Comparison of ENCODE assay signal across 15 mouse cellular contexts in genomic region chr3:146399203-146399602, GRCm38 (mm10).
"Had no signal": no experiment of that assay in that cellular context is flagged by ENCODE, and none has a peak within 500 bp of the region (broad histone marks: within the 10 kb centered on the region; RNA-seq: fewer than 3 reads in every experiment).

No protein-coding gene starts in this region.

- DNase-seq: kidney, adult 2 months; kidney, postnatal 14 days; lung, postnatal 14 days; thymus, adult 18-20 months; thymus, postnatal 25 days had no signal

- H3K27ac ChIP-seq: kidney, embryonic 15.5 days; limb, embryonic 15.5 days; liver, embryonic 12.5 days; lung, embryonic 15.5 days; macrophage; midbrain, embryonic 15.5 days; neural tube, embryonic 12.5 days had no signal

- H3K4me3 ChIP-seq: kidney, embryonic 15.5 days; limb, embryonic 15.5 days; liver, embryonic 12.5 days; lung, embryonic 15.5 days; megakaryocyte, embryonic 14.5 days; midbrain, embryonic 15.5 days; neural tube, embryonic 12.5 days had no signal

- ATAC-seq: intestine, embryonic 16.5 days; liver, embryonic 12.5 days; midbrain, embryonic 15.5 days had no signal

- H3K9me3 ChIP-seq: limb, embryonic 15.5 days; liver, embryonic 12.5 days; lung, embryonic 15.5 days; midbrain, embryonic 15.5 days had no signal

- H3K27me3 ChIP-seq: kidney, embryonic 15.5 days; limb, embryonic 15.5 days; liver, embryonic 12.5 days; lung, embryonic 15.5 days; midbrain, embryonic 15.5 days; neural tube, embryonic 12.5 days had no signal

- H3K36me3 ChIP-seq: kidney, embryonic 15.5 days; limb, embryonic 15.5 days; liver, embryonic 12.5 days; lung, embryonic 15.5 days; midbrain, embryonic 15.5 days; neural tube, embryonic 12.5 days had no signal

- H3K9ac ChIP-seq: kidney, embryonic 15.5 days; limb, embryonic 15.5 days; liver, embryonic 12.5 days; lung, embryonic 15.5 days; midbrain, embryonic 15.5 days; neural tube, embryonic 12.5 days had no signal

- H3K4me2 ChIP-seq: kidney, embryonic 15.5 days; limb, embryonic 15.5 days; liver, embryonic 12.5 days; lung, embryonic 15.5 days; midbrain, embryonic 11.5 days; midbrain, embryonic 15.5 days; neural tube, embryonic 12.5 days had no signal
